Mouse (Mus musculus): ENCODE results near the gene Zbtb22. TPM values are rescaled to one million over a fixed set of nuclear protein-coding genes. Genes with fewer than 3 reads are reported as not detected.
"Not testable (repeated sequence)": the region's sequence is repeated elsewhere in the genome, so short reads cannot be mapped to it uniquely, and the experiment has no call there.

Zbtb22 gene
- 10 to 100 TPM; 20.1 to 20.6 TPM for total RNA-seq (2021)

- intact Hi-C loops (cut with DNase I) = no loop called here
- DNase-seq = peak; percentile 93 to 95
Observed at GRCm38 (mm10) chr17:33915671-33916250, at the start of gene Zbtb22, which contains the start of gene Tapbp. Gene Zbtb22 (plus strand): TSS chr17:33915904. Gene Tapbp (plus strand): TSS chr17:33915899.

GRCm38 (mm10) chr17:33873537-33873936, 42.2 kb upstream of the Zbtb22 start, which contains the start of gene Gm7029:
Gene Gm7029 (plus strand): TSS chr17:33873837.
- DNase-seq; intact Hi-C loops (cut with DNase I): not testable (repeated sequence)

- peak in 1 of 2 experiments; percentile 12 for DNase-seq
- intact Hi-C loops (cut with DNase I) = no loop called here
Observed at GRCm38 (mm10) chr17:33874411-33874810, 41.3 kb upstream of the Zbtb22 start.

- intact Hi-C loops (cut with DNase I); DNase-seq: not testable (repeated sequence)
Observed at GRCm38 (mm10) chr17:33875797-33876196, 39.9 kb upstream of the Zbtb22 start.

- intact Hi-C loops (cut with DNase I); DNase-seq: not testable (repeated sequence)
Observed at GRCm38 (mm10) chr17:33884320-33884719, 31.4 kb upstream of the Zbtb22 start.

- DNase-seq; intact Hi-C loops (cut with DNase I): not testable (repeated sequence)
Observed at GRCm38 (mm10) chr17:33887802-33888201, 27.9 kb upstream of the Zbtb22 start.

- DNase-seq; intact Hi-C loops (cut with DNase I): not testable (repeated sequence)
Observed at GRCm38 (mm10) chr17:33888230-33888629, 27.5 kb upstream of the Zbtb22 start.

- intact Hi-C loops (cut with DNase I) = loop anchor here (2.0 to 5.0 kb wide), 2 partner anchors 37 to 45 kb away; partner anchors contain the start of gene Rgl2
- not testable (repeated sequence) for DNase-seq
Observed at GRCm38 (mm10) chr17:33889941-33890532, 25.7 kb upstream of the Zbtb22 start.

GRCm38 (mm10) chr17:33890533-33891059, 25.1 kb upstream of the Zbtb22 start, which contains the start of gene Kifc1:
Gene Kifc1 (minus strand): TSS chr17:33890661.
- intact Hi-C loops (cut with DNase I) = loop anchor here (2.0 to 5.0 kb wide), 2 partner anchors 37 to 46 kb away; partner anchors contain the start of gene Rgl2
- peak; percentile 99 for DNase-seq

- no peak for DNase-seq
- intact Hi-C loops (cut with DNase I) = loop anchor here (2.0 to 5.0 kb wide), 2 partner anchors 36 to 47 kb away; partner anchors contain the start of gene Rgl2
Observed at GRCm38 (mm10) chr17:33891357-33891756, 24.3 kb upstream of the Zbtb22 start.

GRCm38 (mm10) chr17:33891892-33892291, 23.8 kb upstream of the Zbtb22 start:
- intact Hi-C loops (cut with DNase I) = loop anchor here (2.0 to 5.0 kb wide), 2 partner anchors 35 to 47 kb away; partner anchors contain the start of gene Rgl2
- not testable (repeated sequence) for DNase-seq

GRCm38 (mm10) chr17:33892429-33892828, 23.3 kb upstream of the Zbtb22 start:
- intact Hi-C loops (cut with DNase I) = loop anchor here (5.0 kb wide), 1 partner anchor 35 kb away; the partner anchor contains the start of gene Rgl2
- no peak for DNase-seq

- intact Hi-C loops (cut with DNase I) = loop anchor here (5.0 kb wide), 1 partner anchor 34 kb away; the partner anchor contains the start of gene Rgl2
- not testable (repeated sequence) for DNase-seq
Observed at GRCm38 (mm10) chr17:33893011-33893410, 22.7 kb upstream of the Zbtb22 start.

- intact Hi-C loops (cut with DNase I) = no loop called here
- DNase-seq = peak in 1 of 2 experiments; percentile 45
Observed at GRCm38 (mm10) chr17:33897114-33897794, 18.4 kb upstream of the Zbtb22 start.

GRCm38 (mm10) chr17:33898193-33898592, 17.5 kb upstream of the Zbtb22 start:
- intact Hi-C loops (cut with DNase I); DNase-seq: not testable (repeated sequence)

GRCm38 (mm10) chr17:33899642-33900041, 16.1 kb upstream of the Zbtb22 start:
- intact Hi-C loops (cut with DNase I) = no loop called here
- no peak for DNase-seq

GRCm38 (mm10) chr17:33900281-33900988, 15.3 kb upstream of the Zbtb22 start:
- intact Hi-C loops (cut with DNase I) = no loop called here
- no peak for DNase-seq

- intact Hi-C loops (cut with DNase I) = no loop called here
- no peak for DNase-seq
Observed at GRCm38 (mm10) chr17:33900989-33901314, 14.8 kb upstream of the Zbtb22 start.

GRCm38 (mm10) chr17:33901653-33902052, 14.1 kb upstream of the Zbtb22 start:
- intact Hi-C loops (cut with DNase I) = loop anchor here (2.0 kb wide), 1 partner anchor 19 kb away; no protein-coding TSS in a partner anchor
- no peak for DNase-seq

- DNase-seq = no peak
- intact Hi-C loops (cut with DNase I) = loop anchor here (2.0 kb wide), 1 partner anchor 19 kb away; no protein-coding TSS in a partner anchor
Observed at GRCm38 (mm10) chr17:33902079-33902478, 13.6 kb upstream of the Zbtb22 start.
